Mouse (Mus musculus) C2C12 (cell line): Measurements from ENCODE around the gene Grcc10.

ENCODE experiments used
- CTCF ChIP-seq: IDR thresholded peaks from one replicate; pipeline ENCODE4 v1.5.1; 2011; ENCODE audit not compliant: control insufficient read depth, insufficient read depth, insufficient read length
- MAX ChIP-seq: IDR thresholded peaks from one replicate; pipeline ENCODE4 v1.6.1; 2011; ENCODE audit warnings: mild to moderate bottlenecking, control low read depth
- MYOG ChIP-seq: IDR thresholded peaks from one replicate; pipeline ENCODE4 v1.6.1; 2011; ENCODE audit not compliant: control insufficient read depth, insufficient read length; ENCODE audit errors: extremely low read depth
- USF1 ChIP-seq: IDR thresholded peaks from one replicate; pipeline ENCODE4 v1.6.1; 2011; ENCODE audit warnings: low read depth, mild to moderate bottlenecking, control low read depth, moderate library complexity

DNA sequence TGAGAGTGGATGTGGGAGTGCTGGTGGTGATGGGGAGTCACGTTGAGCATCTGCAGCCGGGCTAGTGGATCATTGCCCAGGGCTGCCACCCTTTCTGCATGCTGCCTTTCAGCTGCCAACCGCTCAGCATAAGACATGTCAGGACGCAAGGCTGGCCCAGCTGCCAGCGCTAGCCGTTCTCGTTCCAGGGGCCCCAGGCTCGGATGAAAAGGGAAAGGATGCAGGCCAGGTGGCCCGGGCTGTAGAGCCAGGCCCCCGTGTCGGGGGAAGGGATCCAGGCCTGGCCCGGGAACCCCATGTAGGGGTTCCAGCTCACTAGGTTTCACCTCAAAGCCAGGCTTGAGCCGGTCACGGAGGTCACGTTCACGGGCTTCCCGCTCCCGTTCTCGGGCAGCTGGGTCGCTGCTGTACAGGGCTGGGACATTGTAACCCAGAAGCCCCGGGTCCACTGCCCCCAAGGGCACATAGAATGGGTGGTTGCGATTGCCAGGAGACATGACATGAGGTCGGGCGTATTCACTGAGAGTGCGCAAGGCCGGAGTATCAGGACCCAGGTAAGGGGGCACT, 3.7 kb upstream of the Grcc10 start:
- TF ChIP-seq CTCF (no peak), MAX (no peak), USF1 (no peak), MYOG (no peak)
